ENCODE assay signal across 10 mouse cellular contexts in genomic region chr13:107954100-107954444, GRCm38 (mm10).
DNase-seq lines count a peak whose midpoint lies in the region; ATAC-seq and TF ChIP-seq lines count a peak whose summit lies in the region.
"Had no signal": no experiment of that assay in that cellular context is flagged by ENCODE, and none has a peak within 500 bp of the region (broad histone marks: within the 10 kb centered on the region; RNA-seq: fewer than 3 reads in every experiment).

No protein-coding gene starts in this region.

- peak overlapping the region; percentile 12; the same call in 1 of the 2 replicates for H3K9ac ChIP-seq in forebrain, embryonic 13.5 days
- no peak overlapping the region for H3K9ac ChIP-seq in forebrain, postnatal 0 days
- H3K9ac ChIP-seq in midbrain, embryonic 11.5 days (ENCODE audit: low read length) = peak overlapping the region; percentile 50; the same call in 1 of the 2 replicates
- no peak overlapping the region for H3K9ac ChIP-seq in midbrain, postnatal 0 days (replicated peaks; ENCODE audit: low read length, poor library complexity, severe bottlenecking)
- H3K9ac ChIP-seq in stomach, embryonic 14.5 days (replicated peaks; ENCODE audit: low read depth, low read length) = no peak overlapping the region

- no peak overlapping the region for H3K4me3 ChIP-seq in forebrain, embryonic 13.5 days
- no peak overlapping the region for H3K4me3 ChIP-seq in forebrain, postnatal 0 days (ENCODE audit: low read depth, low read length)
- no peak overlapping the region for H3K4me3 ChIP-seq in midbrain, embryonic 11.5 days (ENCODE audit: low read depth, low read length)
- H3K4me3 ChIP-seq in midbrain, postnatal 0 days (ENCODE audit: low read depth, low read length) = no peak overlapping the region
- no peak overlapping the region for H3K4me3 ChIP-seq in limb, embryonic 10.5 days
- H3K4me3 ChIP-seq in stomach, embryonic 14.5 days (ENCODE audit: low read depth, low read length) = no peak overlapping the region

- DNase-seq in forebrain, postnatal 0 days = no peak
- DNase-seq in midbrain, embryonic 11.5 days (ENCODE audit: low spot score, missing footprints) = no peak
- no peak for DNase-seq in midbrain, postnatal 0 days (ENCODE audit: low spot score)
- no peak for DNase-seq in limb, embryonic 10.5 days (ENCODE audit: low spot score)
- DNase-seq in gastrocnemius, postnatal 36 days = no peak
- DNase-seq in layer of hippocampus, adult 8-10 months (ENCODE audit: low spot score in 2 of 2) = no peak
- DNase-seq: adrenal gland, postnatal 25 days; layer of hippocampus, postnatal 36 days had no signal

- H3K4me2 ChIP-seq in forebrain, embryonic 13.5 days = no peak overlapping the region
- no peak overlapping the region for H3K4me2 ChIP-seq in forebrain, postnatal 0 days (ENCODE audit: low read depth)
- H3K4me2 ChIP-seq in midbrain, embryonic 11.5 days = no peak overlapping the region
- H3K4me2 ChIP-seq in midbrain, postnatal 0 days (ENCODE audit: low read depth, low read length, poor library complexity, severe bottlenecking) = no peak overlapping the region
- H3K4me2 ChIP-seq in stomach, embryonic 14.5 days (replicated peaks; ENCODE audit: low read depth, low read length) = no peak overlapping the region

- H3K27ac ChIP-seq in forebrain, embryonic 13.5 days = no peak overlapping the region; the same call in 1 of the 2 replicates
- H3K27ac ChIP-seq in forebrain, postnatal 0 days (ENCODE audit: low read depth, low read length) = no peak overlapping the region
- H3K27ac ChIP-seq in midbrain, embryonic 11.5 days (ENCODE audit: low read depth, low read length) = peak overlapping the region; percentile 80; the same call in 1 of the 2 replicates
- H3K27ac ChIP-seq in midbrain, postnatal 0 days (ENCODE audit: low read depth, low read length) = no peak overlapping the region
- peak overlapping the region; percentile 78 for H3K27ac ChIP-seq in limb, embryonic 10.5 days
- H3K27ac ChIP-seq in stomach, embryonic 14.5 days (ENCODE audit: low read length) = peak overlapping the region; percentile 74; the same call in 1 of the 2 replicates

- no peak for TF ChIP-seq CTCF in forebrain, postnatal 0 days (IDR thresholded peaks at IDR 0.05; ENCODE audit: low read depth)
- no peak for TF ChIP-seq CTCF in midbrain, postnatal 0 days (IDR thresholded peaks at IDR 0.05)

- no peaks in the 10 kb centered on the region for H3K27me3 ChIP-seq in forebrain, embryonic 13.5 days
- H3K27me3 ChIP-seq in forebrain, postnatal 0 days (ENCODE audit: insufficient read depth, low read length) = no peaks in the 10 kb centered on the region
- no peaks in the 10 kb centered on the region for H3K27me3 ChIP-seq in midbrain, embryonic 11.5 days (ENCODE audit: control insufficient read depth, insufficient read depth, low read length)
- no peaks in the 10 kb centered on the region for H3K27me3 ChIP-seq in midbrain, postnatal 0 days (ENCODE audit: insufficient read depth, low read length)
- no peaks in the 10 kb centered on the region for H3K27me3 ChIP-seq in limb, embryonic 10.5 days (ENCODE audit: low read depth, poor library complexity, severe bottlenecking)
- no peaks in the 10 kb centered on the region for H3K27me3 ChIP-seq in stomach, embryonic 14.5 days (ENCODE audit: control insufficient read depth, insufficient read depth, low read length)

- intact Hi-C loops in gastrocnemius, postnatal 36 days (cut with DNase I) = no loop called here

- no peaks in the 10 kb centered on the region for H3K9me3 ChIP-seq in forebrain, embryonic 13.5 days (replicated peaks)
- no peaks in the 10 kb centered on the region for H3K9me3 ChIP-seq in forebrain, postnatal 0 days (ENCODE audit: low read length)
- H3K9me3 ChIP-seq in midbrain, embryonic 11.5 days (ENCODE audit: control insufficient read depth, low read length) = no peaks in the 10 kb centered on the region
- H3K9me3 ChIP-seq in midbrain, postnatal 0 days (ENCODE audit: low read length) = no peaks in the 10 kb centered on the region
- H3K9me3 ChIP-seq in limb, embryonic 10.5 days (replicated peaks) = no peaks in the 10 kb centered on the region
- no peaks in the 10 kb centered on the region for H3K9me3 ChIP-seq in stomach, embryonic 14.5 days (ENCODE audit: control insufficient read depth, low read depth, low read length)

- ATAC-seq in forebrain, embryonic 13.5 days = no peak
- no peak for ATAC-seq in forebrain, postnatal 0 days
- no peak for ATAC-seq in midbrain, embryonic 11.5 days (ENCODE audit: low FRiP score)
- ATAC-seq in midbrain, postnatal 0 days (ENCODE audit: low FRiP score) = no peak
- ATAC-seq in stomach, embryonic 14.5 days (ENCODE audit: insufficient number of reproducible peaks, insufficient read depth, low FRiP score, low read depth) = no peak

- no peaks in the 10 kb centered on the region for H3K36me3 ChIP-seq in forebrain, embryonic 13.5 days (ENCODE audit: poor library complexity, severe bottlenecking)
- H3K36me3 ChIP-seq in forebrain, postnatal 0 days (ENCODE audit: insufficient read depth) = no peaks in the 10 kb centered on the region
- no peaks in the 10 kb centered on the region for H3K36me3 ChIP-seq in midbrain, embryonic 11.5 days (ENCODE audit: control insufficient read depth, insufficient read depth, low read length)
- H3K36me3 ChIP-seq in midbrain, postnatal 0 days (ENCODE audit: insufficient read depth, low read length) = no peaks in the 10 kb centered on the region
- H3K36me3 ChIP-seq in limb, embryonic 10.5 days = no peaks in the 10 kb centered on the region
- no peaks in the 10 kb centered on the region for H3K36me3 ChIP-seq in stomach, embryonic 14.5 days (ENCODE audit: control insufficient read depth, insufficient read depth, low read length)

- WGBS in forebrain, embryonic 13.5 days = 27% methylated on average over 9 of the region's 9 CpGs
- 37% methylated on average over 9 of the region's 9 CpGs for WGBS in forebrain, postnatal 0 days
- 31% methylated on average over 9 of the region's 9 CpGs for WGBS in midbrain, embryonic 11.5 days
- WGBS in midbrain, postnatal 0 days = 41% methylated on average over 9 of the region's 9 CpGs
- 38% methylated on average over 9 of the region's 9 CpGs for WGBS in limb, embryonic 10.5 days
- WGBS in stomach, embryonic 14.5 days = 39% methylated on average over 9 of the region's 9 CpGs

- peaks cover 26% of the 10 kb centered on the region for H3K4me1 ChIP-seq in forebrain, embryonic 13.5 days
- 0 out of 2 replicates have a peak, but pooled peaks cover 2% of the 10 kb centered on the region for H3K4me1 ChIP-seq in forebrain, postnatal 0 days (ENCODE audit: insufficient read depth)
- peaks cover 24% of the 10 kb centered on the region for H3K4me1 ChIP-seq in midbrain, embryonic 11.5 days (ENCODE audit: control insufficient read depth, insufficient read depth, low read length)
- 0 out of 2 replicates have a peak, but pooled peaks cover 3% of the 10 kb centered on the region for H3K4me1 ChIP-seq in midbrain, postnatal 0 days (ENCODE audit: insufficient read depth, low read length)
- peaks cover 29% of the 10 kb centered on the region for H3K4me1 ChIP-seq in limb, embryonic 10.5 days
- peaks cover 16% of the 10 kb centered on the region for H3K4me1 ChIP-seq in stomach, embryonic 14.5 days (ENCODE audit: control insufficient read depth, insufficient read depth, low read length)

Comparison
In these comparisons a context has a peak if more than half of its experiments do, and no peak if none do; other contexts are left out.
1. H3K27ac ChIP-seq: peak in midbrain, embryonic 11.5 days (single experiment), limb, embryonic 10.5 days (single experiment) and stomach, embryonic 14.5 days (single experiment); none in forebrain, embryonic 13.5 days (single experiment), forebrain, postnatal 0 days (single experiment) and midbrain, postnatal 0 days (single experiment).
2. H3K9ac ChIP-seq: peak in forebrain, embryonic 13.5 days (single experiment) and midbrain, embryonic 11.5 days (single experiment); none in forebrain, postnatal 0 days (single experiment), midbrain, postnatal 0 days (single experiment) and stomach, embryonic 14.5 days (single experiment).